Mouse (Mus musculus): ENCODE data around the gene Vav2.

The Vav2 gene

GRCm38 (mm10) chr2:27426855-27427457, at the start of gene Vav2:
Gene Vav2, minus strand, starts transcription at chr2:27427033.
- DNase-seq (ENCODE audit: low spot score): peak; percentile 83

- peak; percentile 78 for DNase-seq (ENCODE audit: low spot score)
Measured at GRCm38 (mm10) chr2:27475495-27476302, 48.9 kb upstream of the Vav2 start.

- DNase-seq (ENCODE audit: low spot score): peak; percentile 23
Measured at GRCm38 (mm10) chr2:27474621-27475484, 48.0 kb upstream of the Vav2 start.

GRCm38 (mm10) chr2:27473911-27474310, 47.1 kb upstream of the Vav2 start:
- no peak for DNase-seq (ENCODE audit: low spot score)

GRCm38 (mm10) chr2:27473061-27473765, 46.4 kb upstream of the Vav2 start:
- DNase-seq (ENCODE audit: low spot score): no peak

DNA sequence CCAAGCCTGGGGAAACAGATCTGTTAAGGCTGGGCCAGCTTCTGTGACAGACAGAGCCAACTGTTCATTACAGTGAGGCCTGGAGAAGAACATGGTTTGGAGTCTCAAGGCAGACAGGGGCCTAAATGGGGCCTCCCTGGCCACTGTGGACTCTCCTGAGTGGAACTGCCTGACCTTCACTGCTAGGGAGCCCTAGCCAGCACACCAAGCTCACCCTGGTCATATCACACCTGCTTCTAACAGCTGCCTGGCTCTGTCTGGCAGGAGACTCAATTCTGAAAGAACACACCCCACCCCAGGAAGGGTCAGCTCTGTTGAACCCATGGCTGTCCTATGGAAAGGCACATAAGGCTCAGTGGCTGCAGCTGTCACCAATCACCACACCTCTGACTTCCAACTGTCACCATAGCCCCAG, 44.3 kb upstream of the Vav2 start:
- DNase-seq (ENCODE audit: low spot score): no peak

- no peak for DNase-seq (ENCODE audit: low spot score)
Measured at GRCm38 (mm10) chr2:27470535-27470934, 43.7 kb upstream of the Vav2 start.

- no peak for DNase-seq (ENCODE audit: low spot score)
Measured at GRCm38 (mm10) chr2:27469991-27470355, 43.1 kb upstream of the Vav2 start.

DNA sequence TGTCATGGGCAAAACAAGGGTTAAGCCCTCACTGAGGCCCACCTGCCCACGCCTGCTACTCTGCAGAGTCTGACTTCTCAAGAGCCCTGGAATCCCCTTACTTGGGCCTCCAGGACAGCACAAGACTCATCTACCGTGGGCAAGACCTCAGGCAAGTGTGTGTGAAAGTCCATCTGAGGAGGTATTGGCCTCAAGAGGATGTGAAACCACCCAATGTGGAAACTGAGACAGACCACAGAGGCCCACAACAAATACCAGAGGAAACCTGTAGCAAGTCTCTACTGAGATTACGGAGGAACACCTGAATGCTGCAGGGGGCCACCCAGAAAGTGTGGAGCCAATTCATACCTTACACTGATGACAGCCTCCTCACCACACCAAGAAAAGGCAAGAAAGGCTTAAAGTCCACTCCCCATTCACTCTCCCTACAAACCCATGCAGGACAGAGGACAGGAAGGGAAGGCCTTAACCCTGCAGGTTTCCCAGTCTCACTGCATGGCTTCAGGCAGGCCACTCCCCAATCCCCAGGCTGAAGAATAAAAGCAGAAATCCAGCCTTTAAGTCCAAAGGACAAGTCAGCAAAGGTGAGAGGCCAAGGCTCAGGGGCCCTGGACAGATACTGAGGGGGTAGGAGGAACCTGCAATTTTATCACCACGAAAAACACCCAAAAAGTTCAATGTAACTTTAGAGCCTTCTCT, 42.6 kb upstream of the Vav2 start:
- no peak for DNase-seq (ENCODE audit: low spot score)

DNA sequence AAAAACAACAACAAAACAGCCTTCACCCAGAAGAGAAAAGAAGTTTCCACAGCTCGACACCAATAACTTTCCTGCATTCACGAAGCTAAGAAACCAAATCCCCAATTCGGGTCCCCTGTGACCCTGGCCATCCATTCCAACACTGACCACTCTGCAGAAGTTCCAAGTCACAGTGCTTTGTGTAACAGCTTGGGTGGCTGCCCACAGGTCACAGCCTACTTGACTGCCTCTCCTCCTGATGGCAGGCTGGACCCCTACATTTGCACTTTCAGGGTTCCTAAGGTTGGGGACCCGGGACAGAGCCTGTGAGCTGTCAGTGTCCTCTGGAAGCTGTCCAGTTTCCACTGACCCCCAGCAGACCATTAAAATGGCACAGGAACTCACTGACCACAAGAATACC, 36.1 kb upstream of the Vav2 start:
- DNase-seq (ENCODE audit: low spot score): no peak

- DNase-seq (ENCODE audit: low spot score): no peak
Measured at GRCm38 (mm10) chr2:27461881-27462660, 35.2 kb upstream of the Vav2 start.

GRCm38 (mm10) chr2:27460651-27461050, 33.8 kb upstream of the Vav2 start:
- DNase-seq (ENCODE audit: low spot score): no peak

GRCm38 (mm10) chr2:27460163-27460562, 33.3 kb upstream of the Vav2 start:
- no peak for DNase-seq (ENCODE audit: low spot score)

GRCm38 (mm10) chr2:27459735-27460134, 32.9 kb upstream of the Vav2 start:
- no peak for DNase-seq (ENCODE audit: low spot score)

- no peak for DNase-seq (ENCODE audit: low spot score)
Measured at GRCm38 (mm10) chr2:27450226-27450625, 23.4 kb upstream of the Vav2 start.

DNA sequence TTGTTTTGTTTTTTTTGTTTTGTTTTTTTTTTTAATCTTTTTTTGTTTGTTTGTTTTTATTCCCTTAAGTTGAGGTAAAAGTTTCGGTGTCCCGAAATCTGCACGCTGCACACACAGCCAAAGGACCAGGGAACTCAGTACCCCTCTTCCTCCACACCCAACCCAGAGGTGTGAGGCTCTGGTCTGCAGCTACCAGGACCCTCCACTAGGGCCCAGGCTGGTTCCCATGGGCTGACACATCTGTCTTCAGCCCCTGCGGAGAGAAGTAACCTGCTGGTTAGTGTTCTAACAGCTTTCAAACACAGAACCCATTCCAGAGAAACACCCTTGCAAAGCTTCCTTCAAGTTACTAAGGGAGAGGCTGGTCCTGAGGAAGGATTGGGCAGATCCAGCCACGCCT, 20.9 kb upstream of the Vav2 start:
- DNase-seq (ENCODE audit: low spot score): no peak

DNA sequence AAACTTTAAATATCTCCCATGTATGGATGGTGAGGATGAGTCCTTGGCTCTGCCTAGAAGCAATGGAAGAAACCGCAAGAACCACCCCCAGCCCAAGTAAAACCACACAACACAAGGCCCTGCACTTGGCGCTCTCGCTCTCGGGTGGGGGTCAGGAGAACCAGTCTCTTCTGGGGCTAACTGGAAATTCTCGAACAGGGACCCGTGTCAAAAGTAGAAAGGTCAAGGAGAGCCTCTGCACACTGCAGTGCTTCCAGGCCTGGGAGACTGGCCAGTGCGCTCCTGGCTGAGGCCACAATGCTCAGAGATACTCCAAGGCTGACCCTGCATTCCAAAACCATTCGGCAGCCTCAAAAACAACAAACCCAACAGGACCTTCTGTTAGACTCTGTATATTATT, 20.0 kb upstream of the Vav2 start:
- DNase-seq (ENCODE audit: low spot score): no peak

DNA sequence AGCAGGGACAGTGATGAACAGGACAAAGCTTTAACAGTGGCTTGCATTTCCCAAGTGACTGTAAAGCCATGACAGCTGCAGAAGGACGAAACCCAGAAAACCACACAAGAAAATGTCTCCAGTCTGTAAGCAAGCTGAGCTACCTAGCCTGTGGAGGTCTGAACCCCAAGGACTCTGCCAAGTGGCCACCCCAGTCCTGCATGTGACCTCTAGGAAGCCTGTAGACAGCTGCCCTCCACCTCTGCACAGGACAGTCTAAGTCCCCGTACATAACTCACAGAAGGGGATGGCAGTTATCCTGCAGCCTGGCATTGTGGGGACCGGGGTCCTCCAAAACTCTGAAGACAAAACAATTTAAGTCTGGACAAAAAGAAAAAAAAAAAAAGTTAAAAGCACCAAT, 19.1 kb upstream of the Vav2 start:
- DNase-seq (ENCODE audit: low spot score): no peak

GRCm38 (mm10) chr2:27443450-27443708, 16.5 kb upstream of the Vav2 start:
- no peak for DNase-seq (ENCODE audit: low spot score)

DNA sequence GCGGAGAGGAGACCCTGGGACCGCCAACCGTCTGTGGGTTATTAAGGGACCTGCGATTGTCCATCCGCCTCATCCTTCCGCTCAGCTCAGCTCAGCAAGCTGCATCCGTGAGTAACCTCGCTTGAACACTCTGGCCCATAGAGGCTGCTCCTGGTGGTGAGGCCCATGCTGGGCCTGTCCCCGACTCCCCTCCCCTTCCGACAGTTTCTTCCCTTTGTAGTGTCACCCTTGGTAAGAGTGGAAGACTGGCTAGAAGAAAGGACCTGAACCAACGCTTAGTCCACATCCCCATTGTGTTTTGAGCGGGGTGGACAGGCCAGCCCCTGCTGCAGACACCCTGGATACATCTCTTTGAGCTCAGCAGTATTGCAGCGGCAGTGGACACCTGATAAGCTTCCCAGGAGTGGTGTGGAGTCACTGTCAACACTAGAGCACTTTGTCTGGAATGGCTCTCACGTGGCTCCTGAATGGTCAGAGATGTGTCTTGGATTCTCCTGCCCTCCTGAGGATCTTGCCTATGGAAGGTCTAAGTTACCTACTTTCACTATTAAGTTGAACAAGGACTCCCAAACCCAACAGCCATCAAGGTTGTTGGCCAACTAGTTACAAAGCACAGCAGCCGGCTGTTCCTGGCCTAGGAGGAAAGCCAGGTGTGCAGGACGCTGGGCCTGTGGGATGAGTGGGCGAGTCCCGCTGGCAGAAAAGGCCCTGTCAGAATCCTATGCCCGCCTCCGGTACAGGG, 16.0 kb upstream of the Vav2 start:
- no peak for DNase-seq (ENCODE audit: low spot score)
